Mouse (Mus musculus): Measurements from ENCODE around the gene Ttc28. TPM values are rescaled to one million over a fixed set of nuclear protein-coding genes. Genes with fewer than 3 reads are reported as not detected.
A peak's percentile ranks its signal among the peaks of the same experiment; 100 is the strongest.

Ttc28 gene
- total and polyA plus RNA-seq, 2 experiments from 2014 or later = 14.5 to 50.4 TPM

- WGBS = 27% methylated on average over 25 of the region's 25 CpGs
- Histone ChIP-seq H3K27me3 (ENCODE audit: insufficient read depth, low read length) (no peaks in the 10 kb centered on the region), H3K36me3 (ENCODE audit: insufficient read depth) (no peaks in the 10 kb centered on the region; the same call in 1 of the 2 replicates), H3K4me2 (ENCODE audit: low read depth) (peak overlapping the region; percentile 13), H3K9me3 (ENCODE audit: low read length) (no peaks in the 10 kb centered on the region), H3K4me3 (ENCODE audit: low read depth, low read length) (no peak overlapping the region), H3K9ac (peak overlapping the region; percentile 35), H3K4me1 (ENCODE audit: insufficient read depth) (peaks cover 25% of the 10 kb centered on the region), H3K27ac (ENCODE audit: low read depth, low read length) (peak overlapping the region; percentile 51)
- ATAC-seq (peak; percentile 23; the same call in 1 of the 2 replicates), DNase-seq (peak; percentile 35)
- no peak for TF ChIP-seq CTCF (IDR thresholded peaks at IDR 0.05; ENCODE audit: low read depth)
These were observed 300.8 kb downstream of the Ttc28 start for GRCm38 (mm10) chr5:111180091-111181053.

GRCm38 (mm10) chr5:111181204-111181912 is 301.8 kb downstream of the Ttc28 start:
- no peak for TF ChIP-seq CTCF (IDR thresholded peaks at IDR 0.05; ENCODE audit: low read depth)
- peaks cover 19% of the 10 kb centered on the region for H3K4me1 ChIP-seq (ENCODE audit: insufficient read depth)
- H3K9ac ChIP-seq = no peak overlapping the region
- H3K27ac ChIP-seq (ENCODE audit: low read depth, low read length) = peak overlapping the region; percentile 51; the same call in 1 of the 2 replicates
- no peak overlapping the region for H3K4me3 ChIP-seq (ENCODE audit: low read depth, low read length)
- no peak for DNase-seq
- 78% methylated on average over 7 of the region's 7 CpGs for WGBS
- no peak for ATAC-seq
- no peaks in the 10 kb centered on the region for H3K27me3 ChIP-seq (ENCODE audit: insufficient read depth, low read length)
- no peaks in the 10 kb centered on the region for H3K9me3 ChIP-seq (ENCODE audit: low read length)
- H3K36me3 ChIP-seq (ENCODE audit: insufficient read depth) = no peaks in the 10 kb centered on the region; the same call in 1 of the 2 replicates
- no peak overlapping the region for H3K4me2 ChIP-seq (ENCODE audit: low read depth)

- DNase-seq (no peak), ATAC-seq (no peak)
- Histone ChIP-seq H3K4me2 (ENCODE audit: low read depth) (no peak overlapping the region), H3K4me1 (ENCODE audit: insufficient read depth) (no peaks in the 10 kb centered on the region; the same call in 1 of the 2 replicates), H3K9ac (no peak overlapping the region), H3K9me3 (ENCODE audit: low read length) (no peaks in the 10 kb centered on the region), H3K27ac (ENCODE audit: low read depth, low read length) (no peak overlapping the region), H3K27me3 (ENCODE audit: insufficient read depth, low read length) (no peaks in the 10 kb centered on the region), H3K4me3 (ENCODE audit: low read depth, low read length) (no peak overlapping the region), H3K36me3 (ENCODE audit: insufficient read depth) (no peaks in the 10 kb centered on the region; the same call in 1 of the 2 replicates)
- 49% methylated on average over 11 of the region's 11 CpGs for WGBS
- peak; percentile 33; the same call in 1 of the 2 replicates for TF ChIP-seq CTCF (IDR thresholded peaks at IDR 0.05; ENCODE audit: low read depth)
These were observed 307.0 kb downstream of the Ttc28 start for GRCm38 (mm10) chr5:111186600-111186999.

GRCm38 (mm10) chr5:111191972-111192371 is 312.4 kb downstream of the Ttc28 start:
- DNase-seq (no peak), ATAC-seq (no peak)
- Histone ChIP-seq H3K9ac (no peak overlapping the region), H3K36me3 (ENCODE audit: insufficient read depth) (no peaks in the 10 kb centered on the region), H3K4me2 (ENCODE audit: low read depth) (no peak overlapping the region), H3K9me3 (ENCODE audit: low read length) (no peaks in the 10 kb centered on the region), H3K27ac (ENCODE audit: low read depth, low read length) (no peak overlapping the region), H3K27me3 (ENCODE audit: insufficient read depth, low read length) (no peaks in the 10 kb centered on the region), H3K4me1 (ENCODE audit: insufficient read depth) (peaks cover 11% of the 10 kb centered on the region; the same call in 1 of the 2 replicates), H3K4me3 (ENCODE audit: low read depth, low read length) (no peak overlapping the region)
- no peak for TF ChIP-seq CTCF (IDR thresholded peaks at IDR 0.05; ENCODE audit: low read depth)
- 87% methylated on average over 9 of the region's 9 CpGs for WGBS

- Histone ChIP-seq H3K27ac (ENCODE audit: low read depth, low read length) (0 out of 2 replicates have a peak overlapping the region, but pooled peaks have one; percentile 1), H3K4me2 (ENCODE audit: low read depth) (no peak overlapping the region), H3K9ac (no peak overlapping the region), H3K4me3 (ENCODE audit: low read depth, low read length) (no peak overlapping the region), H3K9me3 (ENCODE audit: low read length) (no peaks in the 10 kb centered on the region), H3K36me3 (ENCODE audit: insufficient read depth) (no peaks in the 10 kb centered on the region), H3K4me1 (ENCODE audit: insufficient read depth) (peaks cover 20% of the 10 kb centered on the region; the same call in 1 of the 2 replicates), H3K27me3 (ENCODE audit: insufficient read depth, low read length) (no peaks in the 10 kb centered on the region)
- ATAC-seq (no peak), DNase-seq (no peak)
- 40% methylated on average over 2 of the region's 2 CpGs for WGBS
- no peak for TF ChIP-seq CTCF (IDR thresholded peaks at IDR 0.05; ENCODE audit: low read depth)
These were observed 315.2 kb downstream of the Ttc28 start for GRCm38 (mm10) chr5:111194829-111195228.

GRCm38 (mm10) chr5:111195488-111196485 is 316.2 kb downstream of the Ttc28 start:
- no peak for TF ChIP-seq CTCF (IDR thresholded peaks at IDR 0.05; ENCODE audit: low read depth)
- no peak for DNase-seq
- Histone ChIP-seq H3K4me3 (ENCODE audit: low read depth, low read length) (no peak overlapping the region), H3K36me3 (ENCODE audit: insufficient read depth) (no peaks in the 10 kb centered on the region), H3K4me2 (ENCODE audit: low read depth) (no peak overlapping the region), H3K9ac (no peak overlapping the region), H3K27me3 (ENCODE audit: insufficient read depth, low read length) (no peaks in the 10 kb centered on the region), H3K27ac (ENCODE audit: low read depth, low read length) (0 out of 2 replicates have a peak overlapping the region, but pooled peaks have one; percentile 40), H3K4me1 (ENCODE audit: insufficient read depth) (peaks cover 23% of the 10 kb centered on the region; the same call in 1 of the 2 replicates), H3K9me3 (ENCODE audit: low read length) (no peaks in the 10 kb centered on the region)
- 30% methylated on average over 11 of the region's 11 CpGs for WGBS
- peak; percentile 61; the same call in 1 of the 2 replicates for ATAC-seq
